Mouse (Mus musculus): ENCODE measurements around the gene Styk1.

Gene Styk1

DNA sequence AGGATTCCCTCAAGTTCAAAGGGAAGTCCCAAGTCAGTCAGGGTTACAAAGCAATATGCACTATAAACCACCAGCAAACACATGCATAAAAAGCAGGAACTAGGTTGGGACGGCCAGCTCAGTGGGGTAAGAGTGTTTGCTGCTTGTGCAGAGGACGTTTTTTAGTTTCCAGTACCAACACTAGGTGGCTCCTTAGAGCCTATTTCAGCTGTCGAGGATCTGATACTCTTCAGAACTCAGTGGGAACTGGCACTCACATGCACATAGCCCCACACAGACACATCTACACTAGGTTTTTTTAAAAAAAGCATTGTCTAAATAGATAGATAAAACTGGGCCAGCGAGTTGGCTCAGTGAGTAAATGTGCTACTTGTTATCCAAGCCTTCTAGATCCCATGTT is 13.7 kb upstream of the Styk1 start:
- peak; percentile 46 for DNase-seq

DNA sequence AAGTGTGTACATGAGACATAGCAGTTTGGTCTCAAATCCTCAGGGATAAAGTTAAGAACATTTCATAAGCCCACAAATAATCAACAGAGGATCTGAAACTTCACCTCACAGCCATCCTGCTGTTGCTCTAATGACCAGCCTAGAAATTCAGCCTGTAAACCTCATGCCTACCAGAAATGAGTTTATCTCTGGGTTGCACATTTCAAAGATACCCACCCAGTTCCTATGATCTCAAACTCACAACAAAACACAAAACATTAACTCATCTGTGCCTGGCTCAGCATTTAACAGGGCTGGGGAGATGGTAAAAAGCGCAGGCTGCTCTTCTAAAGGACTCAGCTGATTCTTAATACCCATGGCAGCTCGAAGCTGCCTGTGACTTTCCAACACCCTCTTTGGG is 11.0 kb upstream of the Styk1 start:
- no peak for DNase-seq

DNA sequence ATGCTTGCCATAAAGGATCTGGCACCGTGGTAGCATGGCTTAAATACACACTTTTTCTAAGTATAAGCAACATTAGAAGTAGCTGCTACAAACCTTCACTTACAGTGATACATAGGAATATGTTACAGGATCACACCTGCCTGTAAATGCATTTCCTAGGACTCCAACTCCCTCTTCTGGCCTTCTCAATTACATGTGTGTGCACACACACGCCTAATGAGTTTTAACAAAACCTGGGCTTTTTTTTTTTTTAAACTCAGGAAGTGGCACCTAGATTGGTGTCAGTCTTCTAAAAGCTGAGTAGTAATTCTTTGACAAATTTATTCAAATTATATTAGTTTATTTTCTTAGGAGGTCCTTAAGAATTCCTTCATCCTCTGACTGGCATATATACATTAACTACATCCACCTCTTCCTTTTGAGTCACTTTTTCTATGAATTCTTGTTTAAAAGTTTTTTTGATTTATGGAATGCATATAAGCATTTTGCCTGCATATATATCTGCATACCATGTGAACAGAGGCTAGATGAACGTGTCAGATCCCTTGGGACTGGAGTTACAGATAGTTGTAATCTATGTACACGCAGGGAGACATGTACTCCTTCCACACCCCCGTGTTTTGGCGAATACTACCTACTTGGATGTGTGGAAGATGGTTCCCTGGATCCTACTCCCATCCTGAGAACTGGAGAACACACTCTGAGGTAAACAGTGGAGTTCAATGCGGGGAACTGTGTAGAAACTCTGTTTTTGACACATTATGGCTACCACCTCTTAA is 9.8 kb upstream of the Styk1 start:
- no peak for DNase-seq

DNA sequence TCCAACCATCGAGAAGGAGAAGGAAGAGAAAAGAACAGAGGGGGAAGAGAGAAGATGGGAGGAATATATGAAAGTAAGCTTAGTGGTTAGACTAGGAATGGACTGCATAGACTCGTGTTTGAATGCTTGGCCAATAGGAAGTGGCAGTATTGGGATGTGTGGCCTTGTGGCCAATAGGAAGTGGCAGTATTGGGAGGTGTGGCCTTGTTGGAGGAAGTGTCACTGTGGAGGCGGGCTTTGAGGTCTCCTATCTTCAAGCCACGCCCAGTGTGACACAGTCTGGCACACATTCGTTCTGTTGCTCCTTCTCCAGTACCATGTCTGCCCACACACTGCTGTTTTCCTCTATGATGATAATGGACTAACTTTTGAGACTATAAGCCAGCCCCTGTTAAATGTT is 7.3 kb upstream of the Styk1 start:
- no peak for DNase-seq

DNA sequence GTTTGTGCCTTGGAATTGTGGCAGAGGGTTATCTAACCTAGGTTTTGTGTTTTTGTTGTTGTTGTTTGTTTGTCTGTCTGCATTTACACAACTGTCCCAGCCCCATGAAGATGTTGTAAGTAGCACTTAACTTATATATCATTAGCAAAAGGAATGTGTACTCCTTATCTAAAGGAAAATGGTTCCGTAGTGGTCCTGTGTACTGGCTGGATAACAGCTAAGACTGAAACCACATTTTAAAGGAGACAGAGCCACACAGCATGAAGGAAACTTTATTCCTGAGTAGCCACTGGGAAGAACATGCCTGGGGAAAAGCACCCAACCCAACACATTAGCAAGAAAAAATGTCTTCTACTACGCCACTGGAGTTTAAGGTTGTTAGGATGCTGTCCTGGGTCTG is 6.1 kb upstream of the Styk1 start:
- DNase-seq, result no peak

DNA sequence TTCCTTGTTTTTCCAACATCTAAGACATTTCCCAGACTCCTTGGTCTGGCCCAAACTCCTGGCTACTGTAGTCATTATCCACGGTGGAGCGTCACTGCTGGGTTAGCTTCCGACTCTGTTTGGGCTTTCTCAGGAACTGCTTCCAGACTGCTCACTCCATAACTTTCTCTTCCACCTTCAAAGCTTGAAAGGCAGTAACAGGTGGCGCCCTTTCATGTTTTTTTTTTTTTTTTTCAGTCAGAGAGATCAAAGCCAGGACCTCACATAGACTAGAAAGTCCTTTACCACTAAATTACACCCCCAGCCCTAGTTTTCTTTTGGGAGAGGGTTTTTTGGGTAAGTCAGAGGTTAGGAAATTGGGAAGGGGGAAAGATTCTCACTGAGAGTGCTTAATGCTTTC is 1.5 kb upstream of the Styk1 start:
- DNase-seq, result no peak

DNA sequence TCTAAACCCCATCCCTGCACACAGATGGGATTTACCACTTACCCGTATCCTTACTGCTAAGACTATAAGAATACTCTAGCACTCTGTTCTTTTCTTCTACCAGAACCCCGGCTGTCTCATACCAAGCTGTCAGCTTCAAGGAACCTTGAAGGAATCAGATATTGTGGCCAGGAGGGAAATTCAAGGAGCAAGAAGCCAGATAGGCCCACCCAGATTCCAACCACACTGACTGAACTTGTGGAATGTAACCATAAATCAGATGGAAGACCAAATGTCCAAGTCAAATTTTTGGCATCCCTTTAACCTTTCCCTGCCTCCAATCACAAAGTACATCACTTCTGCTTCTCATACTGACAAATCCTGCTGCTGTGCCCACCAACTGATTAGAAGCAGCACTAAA is 6.4 kb downstream of the Styk1 start:
- DNase-seq, result no peak

DNA sequence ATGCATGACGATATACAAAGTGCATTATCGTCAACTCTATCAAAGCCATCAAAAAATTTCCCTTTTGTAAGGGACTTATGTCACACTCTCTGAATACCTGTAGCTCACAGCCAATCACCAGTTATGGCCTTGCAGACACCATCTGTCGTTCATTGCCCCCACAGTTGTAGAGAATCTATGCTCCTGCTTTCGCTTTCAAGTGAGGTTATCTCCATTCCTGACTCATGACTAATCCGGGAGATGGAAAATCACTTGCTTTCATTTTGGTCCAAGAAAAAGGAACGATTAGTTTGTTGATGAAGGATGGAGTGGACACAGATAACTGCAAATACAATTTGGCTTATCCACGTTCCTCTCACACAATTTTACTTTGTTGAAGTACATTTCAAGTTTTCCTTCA is 9.1 kb downstream of the Styk1 start:
- no peak for DNase-seq

DNA sequence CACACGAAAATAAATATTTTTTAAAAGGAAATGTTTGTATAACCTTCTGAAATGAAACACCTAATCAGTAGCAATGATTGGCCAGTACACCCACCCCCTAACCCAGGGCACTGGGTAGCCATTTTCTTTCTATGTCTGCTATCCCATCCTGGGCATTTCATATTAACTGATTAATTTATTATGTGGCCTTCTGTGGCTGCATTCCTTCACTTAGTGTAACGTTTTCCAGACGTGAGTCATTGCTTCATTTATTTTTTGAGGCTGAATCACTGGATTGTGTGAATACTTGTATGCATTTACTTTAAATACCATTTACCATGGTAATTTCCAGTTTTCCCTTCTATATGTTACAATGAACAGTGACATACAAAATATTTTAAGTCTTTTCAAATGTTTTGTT is 13.3 kb downstream of the Styk1 start:
- no peak for DNase-seq

DNA sequence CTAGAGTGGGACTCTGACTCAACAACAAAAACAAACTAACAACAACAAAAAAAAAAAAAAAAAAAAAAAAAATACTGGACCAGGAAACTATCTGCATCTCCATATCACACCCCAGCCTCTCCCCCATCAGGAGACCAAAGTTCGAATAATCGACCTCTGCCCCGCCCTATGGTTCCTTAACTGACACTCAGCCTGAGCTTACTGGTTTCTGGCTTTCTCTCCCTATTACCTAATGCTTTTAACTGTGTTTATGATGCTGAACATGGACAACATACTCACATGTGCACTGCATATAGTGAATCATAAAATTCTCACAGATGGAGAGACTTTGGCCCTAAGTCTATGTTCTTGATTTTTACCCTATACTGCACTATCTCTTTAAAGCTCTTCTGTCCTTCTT is 14.1 kb downstream of the Styk1 start:
- no peak for DNase-seq

DNA sequence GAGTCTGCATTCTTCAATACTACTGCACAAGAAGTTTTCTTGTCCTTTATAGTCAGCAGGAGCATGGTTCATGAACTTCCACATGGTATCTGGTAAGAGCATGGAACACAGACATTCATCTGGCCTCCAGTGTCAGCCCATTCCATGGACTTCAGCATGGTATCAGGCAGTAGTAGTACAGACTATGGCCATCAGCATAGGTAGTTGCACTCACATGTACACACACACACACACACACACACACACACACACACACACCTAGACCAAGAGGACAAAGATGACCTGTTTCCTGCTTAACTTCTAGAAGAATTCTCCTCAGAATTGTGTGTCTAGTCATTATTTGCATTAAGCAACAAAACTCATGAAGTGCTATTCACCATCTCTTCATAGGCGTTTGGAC is 14.6 kb downstream of the Styk1 start:
- no peak for DNase-seq

DNA sequence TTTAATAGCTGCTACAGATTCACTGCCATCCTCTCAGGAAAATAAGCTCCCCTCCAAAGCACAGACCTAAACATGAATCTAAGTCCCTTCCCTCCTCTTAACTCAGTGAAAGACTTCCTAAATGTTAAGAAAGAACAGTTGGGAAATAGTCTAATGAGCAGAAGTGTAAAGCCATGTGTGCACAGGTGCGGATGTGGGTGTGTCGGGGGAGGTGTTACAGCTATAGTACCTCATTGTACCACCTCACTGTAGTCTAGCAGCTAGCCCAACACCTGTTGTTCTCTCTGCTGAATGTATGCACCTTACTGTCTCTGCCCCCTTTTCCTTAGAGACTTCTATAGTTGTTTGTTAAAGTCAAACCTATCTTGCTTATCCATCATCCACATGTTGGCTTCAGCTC is 26.3 kb downstream of the Styk1 start:
- no peak for DNase-seq

DNA sequence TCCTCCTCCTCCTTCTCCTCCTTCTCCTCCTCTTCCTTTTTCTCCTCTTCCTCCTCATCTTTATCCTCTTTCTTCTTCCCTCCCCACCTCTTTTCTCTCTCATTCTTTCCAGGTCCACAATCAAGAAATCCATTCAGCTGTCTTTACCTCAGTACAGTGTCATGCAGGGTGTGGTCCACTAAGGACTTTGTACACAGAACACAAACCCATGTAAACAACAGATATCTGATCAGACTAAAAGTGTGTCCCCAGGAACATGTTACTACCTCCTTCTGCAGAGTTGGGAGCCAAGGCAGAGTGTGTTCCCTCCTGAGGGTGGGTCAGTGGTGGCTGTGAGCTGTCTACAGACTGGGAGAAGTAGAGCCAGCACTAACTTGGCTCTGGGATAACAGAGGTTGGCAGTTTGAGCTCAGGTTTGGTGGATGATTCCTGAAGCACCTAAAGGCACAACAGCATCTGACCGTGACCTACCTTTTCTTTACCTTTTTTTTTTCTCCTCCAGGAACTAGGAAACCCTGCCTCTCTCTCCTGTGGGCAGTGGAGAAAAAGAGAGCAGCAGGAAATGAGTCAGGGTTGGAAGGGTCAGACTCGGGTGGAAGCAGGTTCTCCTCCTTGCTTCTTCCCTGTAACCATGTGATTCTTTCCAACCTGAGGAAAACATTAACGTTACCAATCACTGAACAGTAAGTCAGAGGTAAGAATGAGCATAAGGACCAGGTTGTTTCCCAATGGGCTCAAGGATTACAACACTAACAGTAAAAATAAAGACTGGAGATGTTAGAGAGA is 31.4 kb downstream of the Styk1 start:
- no peak for DNase-seq

DNA sequence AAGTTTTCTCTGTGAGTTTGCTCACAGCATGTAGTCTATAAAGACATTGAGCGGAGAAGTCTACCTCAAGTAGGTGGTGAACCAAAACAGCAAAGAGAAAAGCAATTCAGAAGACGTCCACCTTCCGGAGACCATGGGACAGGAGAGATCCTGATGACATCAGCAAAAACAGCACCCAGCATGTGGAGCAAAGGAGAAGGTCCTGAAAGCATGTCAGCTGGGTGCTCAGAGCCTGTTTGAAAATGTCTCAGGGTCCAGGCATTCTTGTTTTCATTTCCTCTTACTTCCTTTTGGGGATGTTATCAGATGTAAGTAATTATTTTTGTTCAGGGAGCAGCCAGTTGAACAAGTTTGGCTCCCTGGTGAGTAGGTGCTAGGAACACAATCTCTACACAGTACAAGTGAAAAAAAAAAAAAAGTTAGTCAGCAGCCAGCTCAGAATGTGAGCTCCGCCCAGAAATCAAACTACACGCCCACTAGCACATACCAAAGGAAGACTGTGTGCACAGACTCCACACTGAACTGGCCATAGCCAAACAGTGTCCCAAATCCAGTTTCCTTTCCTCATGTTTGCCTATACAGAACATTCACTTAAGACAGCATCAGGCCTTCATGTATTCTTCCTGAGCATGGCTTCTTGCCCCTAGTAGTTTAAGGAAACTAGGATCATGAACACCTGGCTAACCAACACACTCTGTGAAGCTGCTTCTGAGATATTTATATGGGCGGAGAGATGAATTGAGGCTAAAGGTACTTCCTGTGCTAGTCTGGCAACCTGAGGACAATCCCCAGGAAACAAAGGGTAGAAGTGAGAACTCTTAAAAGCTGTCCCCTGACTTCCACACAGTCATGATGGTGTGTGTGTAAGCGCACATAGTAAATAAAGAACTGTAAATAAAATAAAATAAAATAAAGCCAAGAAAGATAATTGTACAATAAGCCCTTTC is 37.0 kb downstream of the Styk1 start:
- no peak for DNase-seq

DNA sequence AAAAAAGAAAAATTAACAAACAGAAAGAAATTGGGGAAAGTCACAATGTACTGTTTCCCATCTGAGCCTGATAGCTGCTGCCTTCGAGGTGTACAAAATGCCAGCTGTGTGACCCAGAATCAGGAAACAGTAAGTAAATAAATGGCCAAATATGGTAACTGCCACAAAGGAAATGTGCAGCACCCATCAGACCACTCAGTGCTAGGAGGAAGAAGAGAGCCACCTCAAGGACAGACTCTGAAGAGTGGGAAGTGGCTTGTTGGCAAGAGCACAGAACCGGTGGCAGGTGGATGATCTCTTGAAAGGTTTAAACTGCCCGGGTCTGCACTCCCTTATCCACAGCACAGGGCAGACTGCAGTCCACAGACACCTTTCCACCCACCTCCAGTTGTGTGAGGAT is 45.4 kb downstream of the Styk1 start:
- DNase-seq, result no peak

DNA sequence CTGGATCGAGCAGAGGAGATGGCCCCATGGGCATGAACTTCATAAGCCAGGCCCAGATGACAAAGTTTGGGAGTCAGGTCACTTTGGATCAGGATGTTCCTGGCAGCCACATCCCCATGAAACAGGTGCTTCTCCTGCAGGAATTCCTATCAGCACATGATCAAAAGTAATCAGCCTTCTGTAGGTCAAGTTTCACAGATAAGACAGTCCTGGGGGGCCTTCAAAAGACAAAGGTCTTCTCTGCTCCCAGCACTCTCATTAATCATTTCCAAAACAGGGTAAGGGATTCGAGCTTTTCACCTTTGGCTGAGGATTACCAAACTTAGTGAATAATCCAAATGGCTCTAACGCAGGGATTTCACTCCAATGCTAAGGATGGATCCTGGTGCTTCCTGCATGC is 48.6 kb downstream of the Styk1 start:
- no peak for DNase-seq

DNA sequence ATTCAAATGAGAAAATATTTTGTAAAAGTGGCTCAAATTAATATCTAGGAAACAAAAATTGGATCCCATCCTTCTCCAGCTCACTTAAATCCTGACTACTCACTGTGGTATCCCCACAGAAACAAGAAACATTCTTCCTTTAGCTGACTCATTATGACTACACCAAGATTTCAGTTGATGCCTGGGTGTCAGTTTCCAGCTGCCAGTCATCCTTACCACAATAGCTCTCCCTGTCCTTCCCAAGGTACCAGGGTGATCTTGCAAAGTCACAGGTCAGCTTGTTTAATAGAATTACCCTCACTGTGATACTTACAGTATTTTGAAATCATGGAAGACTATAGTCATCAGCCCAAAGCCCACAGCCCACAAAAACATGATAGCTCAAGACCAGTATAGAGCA is 54.9 kb downstream of the Styk1 start:
- DNase-seq, result no peak

DNA sequence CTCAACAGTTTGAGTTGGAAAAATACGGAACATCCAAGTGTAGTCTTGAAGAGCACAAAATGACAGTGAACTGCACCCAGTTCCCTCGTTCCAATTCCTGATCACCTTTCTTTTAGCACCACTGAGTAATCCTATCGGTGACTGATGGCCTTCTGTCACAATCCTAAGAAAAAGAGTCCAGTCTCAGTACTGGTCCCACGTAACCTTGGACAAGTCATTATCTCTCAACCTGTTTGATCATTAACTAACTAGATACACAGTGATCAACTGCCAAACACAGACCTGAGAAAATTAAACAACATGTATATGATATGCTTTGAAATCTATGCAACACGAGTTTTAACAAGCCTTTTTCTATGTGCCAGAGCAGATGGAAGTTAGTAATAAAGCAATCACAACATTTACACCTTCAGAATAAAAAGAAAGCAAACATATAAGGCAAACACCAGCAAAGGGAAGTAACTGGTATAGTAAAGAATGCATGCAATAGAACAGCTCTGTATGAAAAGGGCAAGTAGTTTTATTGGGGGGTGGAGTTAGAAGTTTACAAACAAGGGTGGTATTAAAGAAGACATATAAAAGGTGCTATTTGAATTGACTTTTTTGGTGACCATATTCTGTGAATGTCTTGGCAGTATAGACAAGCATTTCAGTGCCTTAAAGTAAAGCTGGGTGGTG is 58.8 kb downstream of the Styk1 start:
- no peak for DNase-seq

DNA sequence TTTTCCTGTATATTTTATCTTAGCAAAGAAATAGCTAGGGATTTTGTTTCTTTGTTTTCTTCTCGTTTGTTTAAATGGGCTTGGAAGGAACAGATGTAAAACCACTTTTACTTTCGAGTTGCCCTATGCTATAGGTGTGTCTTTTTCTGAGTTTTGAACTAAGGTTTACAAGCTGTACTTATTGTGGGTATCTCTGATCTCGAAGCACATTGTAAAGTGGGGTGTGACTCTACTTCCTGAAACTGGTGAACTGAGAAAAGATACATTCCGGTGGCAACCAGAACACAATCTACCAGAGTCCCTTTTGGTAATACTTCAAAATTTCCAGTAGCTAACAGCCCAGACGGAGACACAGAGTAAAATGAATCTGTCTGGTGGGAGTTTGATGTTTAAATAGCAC is 59.5 kb downstream of the Styk1 start:
- DNase-seq, result no peak

DNA sequence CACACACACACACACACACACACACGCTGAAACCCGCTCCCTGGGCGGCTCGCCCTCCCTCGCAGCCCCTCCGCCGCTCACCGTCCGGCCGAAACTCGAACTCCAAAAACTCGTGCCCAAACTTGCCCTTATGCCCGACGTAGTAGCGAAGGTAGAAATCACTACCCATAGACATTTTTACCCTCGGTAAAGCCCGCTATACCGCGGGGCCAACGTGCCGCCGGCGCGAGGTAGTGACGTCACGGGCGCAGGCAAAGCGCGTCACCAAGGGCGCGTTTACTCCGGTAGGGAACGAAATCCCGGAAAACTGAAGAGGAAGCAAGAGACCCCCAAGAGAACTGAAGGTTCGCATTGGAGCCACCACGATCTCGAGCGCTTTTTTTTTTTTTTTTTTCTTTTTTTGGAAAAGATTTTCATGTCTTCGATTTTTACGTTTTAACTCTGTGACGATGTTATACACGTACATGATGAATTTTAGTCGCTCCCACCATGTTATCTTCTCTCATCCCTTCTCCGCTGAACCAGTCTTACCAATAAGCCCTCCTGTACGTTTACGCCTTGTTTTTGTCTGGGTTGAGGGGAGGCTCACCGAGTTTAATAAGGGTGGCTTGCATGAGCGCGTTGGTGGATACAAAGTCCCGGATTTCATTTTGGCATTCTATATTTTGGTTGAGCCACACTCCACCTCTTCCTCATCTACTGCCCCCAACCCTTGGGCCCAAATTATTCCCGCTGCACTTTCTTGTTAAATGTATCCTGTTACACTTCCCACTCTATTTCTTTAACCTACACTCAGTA is 60.2 kb downstream of the Styk1 start, which contains the start of gene Magohb:
Gene Magohb, minus strand, starts transcription at position 254 of the 798 bp plus-strand sequence.
- peak; percentile 93 for DNase-seq

DNA sequence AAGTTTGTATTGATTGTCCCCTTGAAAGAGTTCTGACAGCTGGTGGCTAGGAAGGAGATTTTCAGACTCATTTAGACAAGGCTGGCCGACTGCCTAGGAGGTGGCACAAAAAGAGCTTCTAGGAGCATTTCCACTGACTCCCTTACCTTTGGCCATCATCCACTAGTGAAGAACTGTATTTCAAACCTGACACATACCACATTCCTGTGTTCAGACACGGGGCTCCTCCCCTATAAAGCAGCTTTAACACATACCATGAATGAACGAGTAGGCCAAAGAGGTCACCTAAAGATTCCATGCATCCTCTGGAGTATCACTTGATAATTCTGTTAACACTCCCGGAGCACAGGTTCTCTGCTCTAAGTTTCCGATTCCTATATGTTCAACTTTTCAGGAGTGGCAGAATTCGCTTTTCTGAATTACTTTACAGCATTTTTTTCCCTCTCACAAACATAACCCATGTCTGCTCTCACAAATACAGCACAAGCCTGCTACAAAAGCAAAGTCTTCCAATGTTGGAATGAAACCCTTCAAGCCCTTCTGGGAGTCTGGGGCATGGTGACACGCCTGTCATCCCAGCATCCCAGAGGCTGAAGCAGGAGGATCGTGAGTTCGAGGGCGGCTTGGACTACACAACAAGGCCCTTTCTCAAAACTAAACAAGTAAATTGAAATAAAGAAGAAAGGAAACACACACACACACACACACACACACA is 61.0 kb downstream of the Styk1 start:
- DNase-seq, result peak; percentile 5
